Mouse (Mus musculus) limb, embryonic 10.5 days (tissue): ENCODE measurements around the gene H2-Ob. TPM values are rescaled to one million over a fixed set of nuclear protein-coding genes. Genes with fewer than 3 reads are reported as not detected.

Source experiments
- DNase-seq: peaks from one replicate; pipeline ENCODE4 v3.0.0-alpha.2; 2017; ENCODE audit warnings: low spot score
- H3K27ac ChIP-seq: fragments of 300-500 bp; sonication (generic); 2 replicates; pipeline ENCODE4 v1.5.1; 2016; ENCODE audit warnings: mild to moderate bottlenecking
- H3K27me3 ChIP-seq: fragments of 300-500 bp; sonication (generic); 2 replicates; pipeline ENCODE4 v1.6.1; 2016; ENCODE audit warnings: low read depth, mild to moderate bottlenecking; ENCODE audit not compliant: poor library complexity, severe bottlenecking
- H3K36me3 ChIP-seq: fragments of 300-500 bp; sonication (generic); 2 replicates; pipeline ENCODE4 v1.6.1; 2016; ENCODE audit warnings: mild to moderate bottlenecking, moderate library complexity
- H3K4me1 ChIP-seq: fragments of 300-500 bp; sonication (generic); 2 replicates; pipeline ENCODE4 v1.6.1; 2016
- H3K4me3 ChIP-seq: fragments of 300-500 bp; sonication (generic); 2 replicates; pipeline ENCODE4 v1.5.1; 2016; ENCODE audit warnings: mild to moderate bottlenecking, moderate library complexity
- H3K9me3 ChIP-seq: fragments of 300-500 bp; sonication (generic); replicated peaks from 2 replicates; pipeline ENCODE4 v1.6.1; 2016; ENCODE audit warnings: mild to moderate bottlenecking
- whole genome bisulfite sequencing: fragments of 180-500 bp; shearing (Covaris S2); methylation state at CpG from one replicate; pipeline ENCODE4 v1.1.7; 2016; 5-methylcytosine and 5-hydroxymethylcytosine counted together
- polyA plus RNA-seq: library from polyadenylated mRNA; unstranded; fragments of >200 nt; fragmentation: Nextera tagmentation; extraction: Ambion mirVana; gene quantifications from 2 replicates; pipeline ENCODE4 v1.2.1, GENCODE M21; 2016

The H2-Ob gene
- polyA plus RNA-seq, 1 experiment from 2014 or later = not detected

- Histone ChIP-seq H3K4me3 (no peak overlapping the region), H3K9me3 (0 out of 2 replicates have a peak, but pooled peaks cover 2% of the 10 kb centered on the region), H3K36me3 (no peaks in the 10 kb centered on the region), H3K27me3 (no peaks in the 10 kb centered on the region), H3K4me1 (no peaks in the 10 kb centered on the region), H3K27ac (no peak overlapping the region)
- DNase-seq = no peak
- WGBS = 90% methylated on average over 1 of the region's 1 CpGs
Measured at GRCm38 (mm10) chr17:34280499-34281038, 41.9 kb downstream of the H2-Ob start.

DNA sequence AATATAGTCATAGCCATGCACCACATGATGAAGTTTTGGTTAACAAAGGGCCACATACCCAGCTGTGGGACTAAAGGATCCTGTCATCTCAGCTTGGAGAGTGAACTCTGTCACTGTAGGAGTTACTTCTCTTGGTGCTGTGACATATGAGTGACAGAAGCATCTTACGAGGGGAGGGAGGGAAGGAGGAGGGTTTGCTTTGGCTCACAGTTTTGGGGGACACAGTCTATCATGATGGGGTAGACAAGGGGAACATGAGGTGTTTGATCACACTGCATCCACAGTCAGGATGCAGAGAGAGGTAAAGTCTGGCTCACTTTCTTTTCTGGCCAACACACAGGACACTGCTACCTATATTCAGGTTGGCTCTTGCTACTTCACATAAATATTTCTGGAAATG, 43.1 kb downstream of the H2-Ob start:
- DNase-seq = no peak
- no peak overlapping the region for H3K4me3 ChIP-seq
- H3K27ac ChIP-seq = no peak overlapping the region
- H3K36me3 ChIP-seq = no peaks in the 10 kb centered on the region
- H3K4me1 ChIP-seq = no peaks in the 10 kb centered on the region
- WGBS = 76% methylated on average over 1 of the region's 1 CpGs
- no peaks in the 10 kb centered on the region for H3K27me3 ChIP-seq
- H3K9me3 ChIP-seq = 0 out of 2 replicates have a peak, but pooled peaks cover 2% of the 10 kb centered on the region

GRCm38 (mm10) chr17:34285371-34285770, 46.7 kb downstream of the H2-Ob start:
- no peaks in the 10 kb centered on the region for H3K4me1 ChIP-seq
- no peaks in the 10 kb centered on the region for H3K27me3 ChIP-seq
- no peak overlapping the region for H3K27ac ChIP-seq
- no peaks in the 10 kb centered on the region for H3K9me3 ChIP-seq
- 74% methylated on average over 4 of the region's 4 CpGs for WGBS
- H3K36me3 ChIP-seq = no peaks in the 10 kb centered on the region
- no peak overlapping the region for H3K4me3 ChIP-seq
- DNase-seq = no peak

- H3K4me3 ChIP-seq = no peak overlapping the region
- no peaks in the 10 kb centered on the region for H3K27me3 ChIP-seq
- H3K36me3 ChIP-seq = no peaks in the 10 kb centered on the region
- no peak overlapping the region for H3K27ac ChIP-seq
- no peaks in the 10 kb centered on the region for H3K4me1 ChIP-seq
- 39% methylated on average over 4 of the region's 4 CpGs for WGBS
- DNase-seq = peak; percentile 43
- no peaks in the 10 kb centered on the region for H3K9me3 ChIP-seq
Measured at GRCm38 (mm10) chr17:34285848-34286247, 47.1 kb downstream of the H2-Ob start.

DNA sequence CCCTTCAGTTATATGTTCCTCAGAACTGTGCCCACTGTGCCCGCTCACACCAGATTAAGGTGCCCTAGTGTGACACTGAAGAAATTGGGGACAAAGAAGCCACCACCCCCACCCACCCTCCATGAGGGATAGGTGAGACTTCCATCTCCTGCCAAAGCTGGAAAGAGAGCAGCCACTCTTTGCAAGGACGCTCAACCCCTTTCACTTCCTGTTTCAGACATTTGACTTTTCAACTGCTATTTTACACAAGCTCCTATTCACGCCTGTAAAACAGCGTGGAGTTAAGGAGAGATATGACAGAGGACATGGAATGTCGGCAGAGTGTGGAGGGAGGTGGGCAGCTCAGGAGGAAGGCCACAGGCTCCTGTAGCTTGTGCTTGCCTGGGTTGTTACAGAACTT, 47.8 kb downstream of the H2-Ob start:
- no peak for DNase-seq
- 86% methylated on average over 5 of the region's 5 CpGs for WGBS
- Histone ChIP-seq H3K27ac (no peak overlapping the region), H3K9me3 (no peaks in the 10 kb centered on the region), H3K36me3 (no peaks in the 10 kb centered on the region), H3K4me3 (no peak overlapping the region), H3K4me1 (no peaks in the 10 kb centered on the region), H3K27me3 (no peaks in the 10 kb centered on the region)

- no peaks in the 10 kb centered on the region for H3K27me3 ChIP-seq
- no peak for DNase-seq
- no peaks in the 10 kb centered on the region for H3K9me3 ChIP-seq
- no peak overlapping the region for H3K27ac ChIP-seq
- H3K4me3 ChIP-seq = no peak overlapping the region
- 78% methylated on average over 6 of the region's 6 CpGs for WGBS
- no peaks in the 10 kb centered on the region for H3K36me3 ChIP-seq
- H3K4me1 ChIP-seq = no peaks in the 10 kb centered on the region
Measured at GRCm38 (mm10) chr17:34286999-34287398, 48.3 kb downstream of the H2-Ob start.

DNA sequence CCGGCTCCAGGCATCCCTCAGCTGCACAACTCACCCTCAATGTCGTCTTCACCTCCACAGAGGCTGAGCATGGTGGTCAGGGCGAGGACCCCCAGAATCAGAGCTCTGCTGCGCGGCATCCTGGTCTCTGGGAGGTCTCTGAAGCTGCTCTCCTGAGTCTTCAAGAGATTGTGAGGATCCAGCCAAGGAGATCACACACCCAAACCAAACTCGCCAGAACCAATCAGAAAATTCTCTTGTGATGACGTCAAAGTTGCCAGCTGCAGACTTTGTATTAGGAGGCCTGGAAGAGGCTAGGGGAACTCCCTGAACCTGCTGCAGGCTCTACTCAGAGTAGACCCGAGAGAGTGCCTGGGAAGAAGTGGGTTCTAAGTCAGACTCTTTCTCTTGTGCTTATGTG, 48.9 kb downstream of the H2-Ob start, which contains the start of gene H2-Aa:
H2-Aa (minus strand) TSS at position 176 of the 400 bp plus-strand sequence.
- Histone ChIP-seq H3K4me1 (no peaks in the 10 kb centered on the region), H3K9me3 (no peaks in the 10 kb centered on the region), H3K27ac (no peak within 1 kb of the TSS), H3K4me3 (no peak within 1 kb of the TSS), H3K27me3 (no peaks in the 10 kb centered on the region), H3K36me3 (no peaks in the 10 kb centered on the region)
- DNase-seq = no peak
- WGBS = 14% methylated on average over 8 of the region's 8 CpGs

- no peak overlapping the region for H3K27ac ChIP-seq
- no peak for DNase-seq
- H3K36me3 ChIP-seq = no peaks in the 10 kb centered on the region
- 79% methylated on average over 3 of the region's 3 CpGs for WGBS
- no peak overlapping the region for H3K4me3 ChIP-seq
- H3K9me3 ChIP-seq = no peaks in the 10 kb centered on the region
- no peaks in the 10 kb centered on the region for H3K4me1 ChIP-seq
- H3K27me3 ChIP-seq = no peaks in the 10 kb centered on the region
Measured at GRCm38 (mm10) chr17:34288131-34288530, 49.4 kb downstream of the H2-Ob start.

DNA sequence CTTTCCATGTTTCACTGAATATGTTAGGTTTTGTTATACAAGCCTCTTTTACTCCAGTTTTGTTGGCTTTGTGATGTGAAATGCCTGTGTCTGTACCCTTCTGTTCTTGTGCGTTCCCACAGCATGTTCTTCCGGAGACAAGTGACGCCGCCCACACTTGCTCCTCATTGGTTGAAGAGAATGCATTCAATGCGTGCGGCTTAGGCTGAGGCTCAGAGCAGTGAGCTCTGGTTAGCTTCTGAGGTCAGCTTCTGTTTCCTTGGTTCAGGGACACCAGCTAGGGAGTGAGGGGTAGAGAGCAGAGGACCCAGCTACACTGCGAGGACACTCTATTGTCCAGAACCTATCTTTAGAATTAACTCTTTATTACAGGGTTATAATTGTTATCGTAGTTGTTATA, 52.9 kb downstream of the H2-Ob start:
- DNase-seq = peak; percentile 81
- Histone ChIP-seq H3K4me3 (no peak overlapping the region), H3K36me3 (no peaks in the 10 kb centered on the region), H3K27ac (no peak overlapping the region), H3K9me3 (no peaks in the 10 kb centered on the region), H3K27me3 (peaks cover 1% of the 10 kb centered on the region; the same call in 1 of the 2 replicates), H3K4me1 (peaks cover 6% of the 10 kb centered on the region)
- WGBS = 19% methylated on average over 8 of the region's 8 CpGs

DNA sequence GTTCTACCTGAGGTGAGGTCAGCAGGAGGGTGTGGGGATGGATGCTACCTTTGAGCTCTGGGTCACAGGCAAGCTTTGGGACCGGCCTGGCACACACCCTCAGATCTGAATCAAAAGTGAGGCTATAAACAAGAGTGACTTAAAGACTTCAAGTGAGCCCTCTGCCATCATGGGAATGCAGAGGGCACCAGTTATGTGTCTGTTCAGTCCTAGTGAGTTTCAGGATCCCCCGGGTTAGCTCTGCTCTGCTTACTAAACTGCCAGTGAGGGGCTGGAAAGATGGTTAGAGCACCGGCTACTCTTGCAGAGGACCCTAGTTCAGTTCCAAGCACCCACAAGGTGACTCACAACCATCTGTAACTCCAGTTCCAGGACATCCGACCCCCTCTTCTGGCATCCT, 53.9 kb downstream of the H2-Ob start:
- H3K27ac ChIP-seq = no peak overlapping the region
- H3K36me3 ChIP-seq = no peaks in the 10 kb centered on the region
- H3K4me3 ChIP-seq = no peak overlapping the region
- 88% methylated on average over 4 of the region's 4 CpGs for WGBS
- peaks cover 6% of the 10 kb centered on the region for H3K4me1 ChIP-seq
- H3K27me3 ChIP-seq = peaks cover 7% of the 10 kb centered on the region
- no peak for DNase-seq
- H3K9me3 ChIP-seq = no peaks in the 10 kb centered on the region

DNA sequence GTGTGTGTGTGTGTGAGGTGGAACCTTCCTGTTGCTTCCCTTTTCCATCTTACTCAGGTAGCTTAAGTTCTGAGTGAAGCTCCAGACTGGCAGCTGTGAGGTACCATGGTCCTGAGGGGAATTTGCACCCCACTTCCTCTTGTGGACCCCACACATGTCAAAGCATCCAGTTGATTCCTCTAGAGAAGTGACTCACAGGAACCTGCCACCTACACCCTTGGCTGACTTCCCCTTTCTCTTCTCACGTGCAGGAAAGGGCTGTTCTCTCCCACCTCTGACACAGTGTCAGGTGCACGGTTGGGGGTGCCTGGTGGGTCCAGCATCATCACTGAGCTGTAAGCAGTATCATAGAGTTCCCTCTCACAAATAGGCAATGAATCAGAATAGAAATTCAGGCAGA, 54.8 kb downstream of the H2-Ob start:
- 59% methylated on average over 2 of the region's 2 CpGs for WGBS
- Histone ChIP-seq H3K27ac (no peak overlapping the region), H3K27me3 (peaks cover 7% of the 10 kb centered on the region), H3K4me3 (no peak overlapping the region), H3K4me1 (peaks cover 6% of the 10 kb centered on the region), H3K36me3 (no peaks in the 10 kb centered on the region), H3K9me3 (no peaks in the 10 kb centered on the region)
- DNase-seq = no peak

DNA sequence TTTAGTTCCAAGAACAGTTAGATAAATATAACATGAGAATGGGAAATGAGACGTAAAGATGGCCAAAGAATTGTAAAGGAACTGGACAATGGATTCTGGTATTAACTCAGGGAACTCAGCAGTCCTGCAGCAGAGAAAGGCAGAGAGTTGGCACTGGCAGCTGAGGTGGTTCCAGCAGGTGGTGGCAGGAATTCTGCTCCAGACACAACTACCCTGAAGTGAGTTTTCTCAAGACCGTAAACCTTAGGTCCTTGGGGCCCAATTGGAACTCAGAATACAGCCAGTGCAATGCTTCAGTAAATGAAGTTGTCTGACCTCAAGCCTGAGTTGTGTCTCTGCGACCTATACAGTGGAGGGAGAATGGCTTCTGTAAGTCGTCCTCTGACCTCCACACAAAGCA, 55.5 kb downstream of the H2-Ob start:
- DNase-seq = no peak
- 77% methylated on average over 4 of the region's 4 CpGs for WGBS

GRCm38 (mm10) chr17:34295307-34295706, 56.6 kb downstream of the H2-Ob start:
- no peak for DNase-seq
- Histone ChIP-seq H3K27me3 (peaks cover 7% of the 10 kb centered on the region), H3K4me1 (peaks cover 6% of the 10 kb centered on the region), H3K9me3 (no peaks in the 10 kb centered on the region), H3K4me3 (no peak overlapping the region), H3K27ac (no peak overlapping the region), H3K36me3 (no peaks in the 10 kb centered on the region)

More for the DNA sequence above, 55.5 kb downstream of the H2-Ob start:
- peaks cover 7% of the 10 kb centered on the region for H3K27me3 ChIP-seq
- H3K36me3 ChIP-seq = no peaks in the 10 kb centered on the region
- H3K4me1 ChIP-seq = peaks cover 6% of the 10 kb centered on the region
- no peak overlapping the region for H3K27ac ChIP-seq
- no peak overlapping the region for H3K4me3 ChIP-seq
- no peaks in the 10 kb centered on the region for H3K9me3 ChIP-seq
